Mouse (Mus musculus): ENCODE measurements around the gene Cnot10. TPM values are rescaled to one million over a fixed set of nuclear protein-coding genes. Genes with fewer than 3 reads are reported as not detected.

Cnot10 gene
- polyA plus RNA-seq (2015; fragmentation: Nextera tagmentation; extraction: Ambion mirVana): 54.0 and 59.3 TPM in 2 replicates

DNA sequence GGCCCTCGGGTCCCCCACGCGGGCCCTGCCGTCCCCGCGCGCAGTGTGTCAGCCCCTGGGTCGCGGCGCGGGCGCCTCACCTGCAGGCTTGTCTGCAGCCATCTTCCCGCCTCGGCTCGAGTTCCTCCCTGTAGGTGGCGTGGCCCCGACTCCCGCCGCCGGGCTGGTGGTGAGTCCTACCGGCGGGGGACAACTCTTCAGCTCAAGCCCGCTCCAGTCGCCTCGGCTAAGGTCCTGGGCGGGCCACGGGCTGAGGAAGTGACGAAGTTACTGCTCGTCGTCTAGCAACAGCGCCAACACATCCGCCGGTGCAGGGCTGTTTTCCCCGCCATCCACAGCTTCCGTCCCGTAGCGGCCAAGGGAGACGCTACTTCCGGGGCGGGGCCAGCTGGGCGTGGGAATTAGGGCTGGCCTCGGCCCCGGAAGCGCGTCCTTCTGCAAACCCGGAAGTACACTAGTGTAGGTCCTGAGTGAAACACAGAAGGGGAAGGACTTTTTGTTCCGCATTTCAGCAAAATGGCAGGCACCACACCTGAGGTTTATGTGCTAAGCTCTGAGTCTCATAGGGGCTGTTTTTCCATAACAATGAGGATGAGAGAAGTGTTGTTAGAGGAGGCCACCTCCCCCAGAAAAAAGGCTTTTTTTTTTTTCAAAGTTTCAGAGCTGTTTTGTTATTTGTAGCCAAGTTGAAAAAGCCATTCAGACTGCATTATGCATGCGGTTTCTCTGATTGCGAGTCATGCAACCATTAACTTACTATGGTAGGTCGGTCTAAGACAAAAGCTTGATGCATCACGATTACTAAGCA is at the start of gene Cnot10:
Gene Cnot10, minus strand, starts transcription at position 346 of the 808 bp plus-strand sequence.
- Histone ChIP-seq H3K4me2 (ENCODE audit: low read length) (peak within 1 kb of the TSS; percentile 75), H3K27me3 (ENCODE audit: control insufficient read depth, insufficient read depth, low read depth, low read length) (peaks cover 11% of the 10 kb centered on the region), H3K9me3 (replicated peaks; ENCODE audit: control insufficient read depth, low read length, poor library complexity, severe bottlenecking) (no peaks in the 10 kb centered on the region), H3K36me3 (ENCODE audit: control insufficient read depth, insufficient read depth, low read length) (no peaks in the 10 kb centered on the region), H3K4me3 (ENCODE audit: low read depth, low read length) (peak within 1 kb of the TSS; percentile 85), H3K27ac (ENCODE audit: low read length) (peak within 1 kb of the TSS; percentile 86), H3K4me1 (ENCODE audit: control insufficient read depth, insufficient read depth, low read length) (peaks cover 21% of the 10 kb centered on the region), H3K9ac (ENCODE audit: low read depth, low read length) (peak within 1 kb of the TSS; percentile 77)
- ATAC-seq: peak; percentile 98
- 5% methylated on average over 42 of the region's 51 CpGs for WGBS

DNA sequence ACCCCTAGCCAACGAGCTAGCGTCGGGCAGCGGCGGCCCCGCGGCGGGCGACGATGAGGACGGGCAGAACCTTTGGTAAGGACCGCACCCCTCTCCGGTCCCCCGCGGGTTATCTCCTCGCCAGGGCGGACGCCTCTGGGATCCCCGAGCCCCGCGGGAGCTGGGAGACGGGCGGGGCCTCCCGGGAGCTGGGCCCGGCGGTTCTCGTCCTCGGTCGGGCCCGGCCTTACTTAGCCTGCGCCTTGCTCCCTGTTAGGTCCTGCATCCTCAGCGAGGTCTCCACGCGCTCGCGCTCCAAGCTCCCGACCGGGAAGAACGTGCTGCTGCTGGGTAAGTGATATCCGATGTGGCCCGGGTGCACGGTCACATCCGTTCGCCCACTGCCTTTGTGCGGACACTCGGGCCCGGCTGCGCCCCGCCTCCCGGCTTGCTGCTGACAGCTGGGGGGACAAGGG is 49.0 kb upstream of the Cnot10 start:
- H3K9ac ChIP-seq (ENCODE audit: low read depth, low read length): peak overlapping the region; percentile 80
- H3K4me1 ChIP-seq (ENCODE audit: control insufficient read depth, insufficient read depth, low read length): peaks cover 29% of the 10 kb centered on the region
- under 1% methylated on average over 50 of the region's 50 CpGs for WGBS
- H3K27me3 ChIP-seq (ENCODE audit: control insufficient read depth, insufficient read depth, low read depth, low read length): no peaks in the 10 kb centered on the region
- no peaks in the 10 kb centered on the region for H3K9me3 ChIP-seq (replicated peaks; ENCODE audit: control insufficient read depth, low read length, poor library complexity, severe bottlenecking)
- ATAC-seq: peak; percentile 78
- peaks cover 9% of the 10 kb centered on the region; the same call in 1 of the 2 replicates for H3K36me3 ChIP-seq (ENCODE audit: control insufficient read depth, insufficient read depth, low read length)
- peak overlapping the region; percentile 54 for H3K4me3 ChIP-seq (ENCODE audit: low read depth, low read length)
- peak overlapping the region; percentile 98 for H3K27ac ChIP-seq (ENCODE audit: low read length)
- H3K4me2 ChIP-seq (ENCODE audit: low read length): peak overlapping the region; percentile 85

DNA sequence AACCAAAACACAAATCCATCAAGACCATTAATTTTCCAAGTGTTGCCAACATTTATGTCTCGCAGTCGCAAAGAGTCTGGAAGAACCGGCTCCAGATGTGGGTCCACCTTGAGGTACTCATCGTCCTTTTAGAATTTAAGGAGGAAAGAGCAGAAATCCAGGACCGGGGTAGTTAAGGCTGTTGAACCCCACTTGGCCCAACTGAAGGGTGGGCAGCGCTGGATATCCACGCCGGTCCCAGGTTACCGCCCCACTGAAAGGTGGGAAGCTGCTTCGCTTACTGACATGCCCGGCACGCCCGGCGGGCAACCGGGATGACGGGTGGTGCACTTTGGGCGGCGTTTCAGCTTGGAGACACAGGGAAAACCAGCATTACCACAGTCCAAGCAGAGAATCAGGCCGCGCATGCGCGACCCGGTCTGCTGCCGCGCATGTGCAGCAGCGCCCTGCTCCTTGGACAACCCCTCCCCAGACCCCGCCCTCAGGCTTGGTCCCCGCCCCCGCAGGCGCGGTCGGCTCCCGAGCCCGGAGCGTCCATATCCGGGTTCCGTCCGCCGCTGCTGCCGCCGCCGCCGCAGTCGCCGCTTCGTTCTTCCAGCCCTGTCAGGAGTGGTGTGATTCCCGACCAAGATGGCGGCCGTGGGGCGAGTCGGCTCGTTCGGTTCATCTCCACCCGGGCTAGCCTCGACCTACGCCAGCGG is 48.4 kb upstream of the Cnot10 start, which contains the start of gene Dync1li1:
Gene Dync1li1, plus strand, starts transcription at position 539 of the 701 bp plus-strand sequence.
- peaks cover 9% of the 10 kb centered on the region; the same call in 1 of the 2 replicates for H3K36me3 ChIP-seq (ENCODE audit: control insufficient read depth, insufficient read depth, low read length)
- peaks cover 29% of the 10 kb centered on the region for H3K4me1 ChIP-seq (ENCODE audit: control insufficient read depth, insufficient read depth, low read length)
- under 1% methylated on average over 48 of the region's 57 CpGs for WGBS
- H3K9me3 ChIP-seq (replicated peaks; ENCODE audit: control insufficient read depth, low read length, poor library complexity, severe bottlenecking): no peaks in the 10 kb centered on the region
- H3K27ac ChIP-seq (ENCODE audit: low read length): peak within 1 kb of the TSS; percentile 98
- peak within 1 kb of the TSS; percentile 80 for H3K9ac ChIP-seq (ENCODE audit: low read depth, low read length)
- peak; percentile 94 for ATAC-seq
- H3K4me3 ChIP-seq (ENCODE audit: low read depth, low read length): peak within 1 kb of the TSS; percentile 54
- peak within 1 kb of the TSS; percentile 85 for H3K4me2 ChIP-seq (ENCODE audit: low read length)
- no peaks in the 10 kb centered on the region for H3K27me3 ChIP-seq (ENCODE audit: control insufficient read depth, insufficient read depth, low read depth, low read length)

DNA sequence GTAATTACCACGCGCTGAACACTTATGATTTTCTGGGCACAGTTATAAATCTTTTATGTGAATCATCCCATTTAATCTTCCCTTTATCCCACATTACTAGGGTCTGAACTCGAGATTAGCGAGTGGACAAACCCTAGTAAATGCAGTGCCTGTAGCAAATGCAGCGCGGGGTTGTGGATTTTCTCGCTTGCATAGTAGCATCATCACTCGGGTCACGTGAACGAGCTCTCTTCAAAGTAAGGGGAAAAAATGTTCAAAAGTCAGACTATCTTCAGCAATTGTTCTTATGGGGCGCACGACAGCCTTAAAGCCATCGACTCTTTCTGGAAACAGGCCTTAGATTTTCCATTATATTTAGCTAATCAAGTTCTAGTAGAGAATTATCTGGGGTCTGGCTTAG is 47.7 kb upstream of the Cnot10 start:
- no peak for ATAC-seq
- Histone ChIP-seq H3K27ac (ENCODE audit: low read length) (peak overlapping the region; percentile 98), H3K4me3 (ENCODE audit: low read depth, low read length) (peak overlapping the region; percentile 54), H3K36me3 (ENCODE audit: control insufficient read depth, insufficient read depth, low read length) (peaks cover 5% of the 10 kb centered on the region; the same call in 1 of the 2 replicates), H3K9me3 (replicated peaks; ENCODE audit: control insufficient read depth, low read length, poor library complexity, severe bottlenecking) (no peaks in the 10 kb centered on the region), H3K9ac (ENCODE audit: low read depth, low read length) (peak overlapping the region; percentile 80), H3K4me2 (ENCODE audit: low read length) (peak overlapping the region; percentile 83), H3K27me3 (ENCODE audit: control insufficient read depth, insufficient read depth, low read depth, low read length) (no peaks in the 10 kb centered on the region), H3K4me1 (ENCODE audit: control insufficient read depth, insufficient read depth, low read length) (peaks cover 29% of the 10 kb centered on the region)
- 64% methylated on average over 13 of the region's 13 CpGs for WGBS

DNA sequence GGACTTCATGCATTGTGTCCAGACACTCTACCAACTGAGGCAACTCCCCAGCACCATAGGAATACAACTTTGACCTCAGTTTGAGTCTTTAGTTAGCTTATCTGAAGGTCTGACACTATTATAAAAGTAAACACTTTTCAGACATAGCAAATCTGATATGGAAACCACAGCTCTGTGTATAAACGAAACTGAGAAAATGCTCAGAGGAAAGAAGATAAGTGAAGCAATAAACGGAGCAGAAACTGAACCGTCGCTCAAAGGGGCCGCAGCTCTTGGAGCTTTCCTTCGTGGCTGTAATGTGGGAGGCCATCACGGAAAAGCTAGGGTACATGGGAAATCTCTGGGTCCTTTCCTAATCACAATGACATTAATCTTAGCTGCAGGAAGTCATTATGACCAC is 46.3 kb upstream of the Cnot10 start:
- Histone ChIP-seq H3K36me3 (ENCODE audit: control insufficient read depth, insufficient read depth, low read length) (0 out of 2 replicates have a peak, but pooled peaks cover 2% of the 10 kb centered on the region), H3K9me3 (replicated peaks; ENCODE audit: control insufficient read depth, low read length, poor library complexity, severe bottlenecking) (no peaks in the 10 kb centered on the region), H3K4me1 (ENCODE audit: control insufficient read depth, insufficient read depth, low read length) (peaks cover 24% of the 10 kb centered on the region), H3K4me2 (ENCODE audit: low read length) (no peak overlapping the region), H3K9ac (ENCODE audit: low read depth, low read length) (no peak overlapping the region), H3K27me3 (ENCODE audit: control insufficient read depth, insufficient read depth, low read depth, low read length) (no peaks in the 10 kb centered on the region), H3K4me3 (ENCODE audit: low read depth, low read length) (no peak overlapping the region), H3K27ac (ENCODE audit: low read length) (no peak overlapping the region)
- no peak for ATAC-seq
- 94% methylated on average over 7 of the region's 7 CpGs for WGBS

DNA sequence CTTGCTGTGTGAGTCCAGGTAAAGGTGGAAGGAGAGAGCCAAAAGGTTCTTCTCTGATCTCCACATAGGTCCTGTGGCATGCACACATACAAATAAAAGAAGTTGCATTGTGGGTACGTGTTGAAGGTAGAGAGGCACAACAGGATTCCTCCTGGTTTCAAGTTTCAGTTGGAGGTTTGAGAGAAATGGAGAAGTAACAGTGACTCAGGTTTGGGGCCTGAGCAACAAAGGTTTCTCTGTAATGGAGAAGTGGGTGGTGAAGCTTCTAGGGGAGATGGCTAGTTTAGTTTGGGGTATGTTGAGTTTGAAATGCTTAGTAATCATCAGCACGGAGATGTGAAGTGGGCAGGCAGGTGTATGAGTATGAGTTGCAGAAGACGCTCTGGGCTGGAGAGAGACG is 42.2 kb upstream of the Cnot10 start:
- 88% methylated on average over 4 of the region's 4 CpGs for WGBS

DNA sequence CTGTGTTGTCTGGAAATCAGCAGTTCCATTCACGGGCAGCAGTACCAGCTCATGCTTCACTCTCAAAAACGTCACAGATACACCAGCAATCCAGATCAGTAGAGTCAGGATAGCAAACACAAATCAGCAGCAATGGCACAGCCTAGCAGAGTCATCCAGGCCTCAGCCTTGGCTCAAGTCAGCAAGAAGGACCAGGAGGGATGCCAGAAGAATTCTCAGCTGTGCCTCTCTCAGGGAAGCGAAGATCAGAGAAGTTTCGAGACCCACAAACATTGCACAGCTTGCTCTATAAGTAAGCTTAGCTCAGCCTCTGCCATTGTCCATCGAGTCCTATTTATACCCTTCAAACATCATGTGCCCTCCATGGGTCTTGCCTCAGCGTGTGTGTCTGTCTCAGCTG is 40.5 kb upstream of the Cnot10 start:
- no peak for ATAC-seq
- 84% methylated on average over 6 of the region's 6 CpGs for WGBS
- H3K9me3 ChIP-seq (replicated peaks; ENCODE audit: control insufficient read depth, low read length, poor library complexity, severe bottlenecking): no peaks in the 10 kb centered on the region
- H3K4me3 ChIP-seq (ENCODE audit: low read depth, low read length): no peak overlapping the region
- no peak overlapping the region for H3K9ac ChIP-seq (ENCODE audit: low read depth, low read length)
- no peaks in the 10 kb centered on the region for H3K27me3 ChIP-seq (ENCODE audit: control insufficient read depth, insufficient read depth, low read depth, low read length)
- no peaks in the 10 kb centered on the region for H3K4me1 ChIP-seq (ENCODE audit: control insufficient read depth, insufficient read depth, low read length)
- no peaks in the 10 kb centered on the region for H3K36me3 ChIP-seq (ENCODE audit: control insufficient read depth, insufficient read depth, low read length)
- no peak overlapping the region for H3K4me2 ChIP-seq (ENCODE audit: low read length)
- H3K27ac ChIP-seq (ENCODE audit: low read length): no peak overlapping the region

More for the DNA sequence above, 42.2 kb upstream of the Cnot10 start:
- Histone ChIP-seq H3K27ac (ENCODE audit: low read length) (no peak overlapping the region), H3K9me3 (replicated peaks; ENCODE audit: control insufficient read depth, low read length, poor library complexity, severe bottlenecking) (no peaks in the 10 kb centered on the region), H3K9ac (ENCODE audit: low read depth, low read length) (no peak overlapping the region), H3K4me3 (ENCODE audit: low read depth, low read length) (no peak overlapping the region), H3K4me1 (ENCODE audit: control insufficient read depth, insufficient read depth, low read length) (no peaks in the 10 kb centered on the region), H3K27me3 (ENCODE audit: control insufficient read depth, insufficient read depth, low read depth, low read length) (no peaks in the 10 kb centered on the region), H3K4me2 (ENCODE audit: low read length) (no peak overlapping the region), H3K36me3 (ENCODE audit: control insufficient read depth, insufficient read depth, low read length) (no peaks in the 10 kb centered on the region)
- ATAC-seq: no peak

DNA sequence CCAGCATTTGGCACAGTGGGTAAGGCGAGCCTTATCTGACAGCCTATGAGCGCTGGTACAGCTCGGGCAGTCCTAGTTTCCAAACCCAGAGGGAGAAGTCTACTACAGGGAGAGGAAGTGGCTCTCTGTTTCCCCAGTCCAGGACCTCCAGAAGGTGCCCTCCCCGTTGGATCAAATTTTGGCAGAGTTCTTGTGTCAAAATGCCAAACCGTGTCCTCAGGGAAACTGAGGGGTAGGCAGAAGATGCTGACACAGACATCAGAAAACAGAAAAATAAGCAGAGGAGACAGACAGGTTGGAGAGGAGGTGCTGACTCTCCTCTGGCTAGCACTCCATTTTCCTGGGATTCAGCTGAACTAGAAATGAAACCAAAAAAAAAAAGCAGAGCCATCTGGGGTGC is 40.0 kb upstream of the Cnot10 start:
- H3K27me3 ChIP-seq (ENCODE audit: control insufficient read depth, insufficient read depth, low read depth, low read length): no peaks in the 10 kb centered on the region

DNA sequence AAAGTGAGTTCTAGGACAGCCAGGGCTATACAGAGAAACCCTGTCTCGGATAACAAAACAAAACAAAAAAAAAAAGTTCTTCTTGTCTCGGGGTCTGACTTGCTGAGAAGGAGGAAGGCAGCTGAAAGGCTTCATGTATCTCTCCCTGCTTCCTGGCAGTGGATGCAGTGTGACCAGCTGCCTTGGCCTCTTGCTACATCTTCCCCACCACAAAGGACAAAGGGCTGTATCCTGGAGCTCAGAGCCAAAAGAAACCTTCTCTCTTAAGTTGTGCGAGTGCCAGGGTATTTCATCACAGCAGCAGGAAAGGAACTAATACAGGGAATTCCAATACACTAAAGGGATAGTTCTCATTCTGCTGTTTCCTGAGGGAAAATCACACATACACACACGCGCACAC is 38.6 kb upstream of the Cnot10 start:
- no peaks in the 10 kb centered on the region for H3K27me3 ChIP-seq (ENCODE audit: control insufficient read depth, insufficient read depth, low read depth, low read length)
- no peak overlapping the region for H3K27ac ChIP-seq (ENCODE audit: low read length)
- H3K36me3 ChIP-seq (ENCODE audit: control insufficient read depth, insufficient read depth, low read length): no peaks in the 10 kb centered on the region
- ATAC-seq: no peak
- no peak overlapping the region for H3K9ac ChIP-seq (ENCODE audit: low read depth, low read length)
- no peak overlapping the region for H3K4me2 ChIP-seq (ENCODE audit: low read length)
- no peak overlapping the region for H3K4me3 ChIP-seq (ENCODE audit: low read depth, low read length)
- no peaks in the 10 kb centered on the region for H3K9me3 ChIP-seq (replicated peaks; ENCODE audit: control insufficient read depth, low read length, poor library complexity, severe bottlenecking)
- 83% methylated on average over 5 of the region's 5 CpGs for WGBS
- peaks cover 4% of the 10 kb centered on the region for H3K4me1 ChIP-seq (ENCODE audit: control insufficient read depth, insufficient read depth, low read length)

More for the DNA sequence above, 40.0 kb upstream of the Cnot10 start:
- no peak overlapping the region for H3K4me3 ChIP-seq (ENCODE audit: low read depth, low read length)
- no peaks in the 10 kb centered on the region for H3K4me1 ChIP-seq (ENCODE audit: control insufficient read depth, insufficient read depth, low read length)
- H3K9me3 ChIP-seq (replicated peaks; ENCODE audit: control insufficient read depth, low read length, poor library complexity, severe bottlenecking): no peaks in the 10 kb centered on the region
- 86% methylated on average over 5 of the region's 5 CpGs for WGBS
- H3K4me2 ChIP-seq (ENCODE audit: low read length): no peak overlapping the region
- ATAC-seq: no peak
- no peaks in the 10 kb centered on the region for H3K36me3 ChIP-seq (ENCODE audit: control insufficient read depth, insufficient read depth, low read length)
- H3K27ac ChIP-seq (ENCODE audit: low read length): no peak overlapping the region
- no peak overlapping the region for H3K9ac ChIP-seq (ENCODE audit: low read depth, low read length)

All from midbrain, embryonic 16.5 days (tissue).